Mouse (Mus musculus) embryonic facial prominence, embryonic 13.5 days (tissue): ENCODE measurements around the gene Eif2ak2. TPM values are rescaled to one million over a fixed set of nuclear protein-coding genes. Genes with fewer than 3 reads are reported as not detected.

ENCODE experiments used
- ATAC-seq: fragments of 200-750 bp; cut with Nextera tagmentation; 2 replicates; pipeline ENCODE4 v1.8.0; 2017; ENCODE audit warnings: low read depth; ENCODE audit not compliant: insufficient number of reproducible peaks, insufficient read depth, low FRiP score, low TSS enrichment
- H3K27ac ChIP-seq: fragments of 300-500 bp; sonication (generic); 2 replicates; pipeline ENCODE4 v1.5.1; 2015; ENCODE audit warnings: moderate library complexity, mild to moderate bottlenecking, inconsistent platforms
- H3K27me3 ChIP-seq: fragments of 300-500 bp; sonication (generic); 2 replicates; pipeline ENCODE4 v1.6.1; 2015; ENCODE audit warnings: mild to moderate bottlenecking, inconsistent platforms
- H3K36me3 ChIP-seq: fragments of 300-500 bp; sonication (generic); 2 replicates; pipeline ENCODE4 v1.6.1; 2015; ENCODE audit warnings: mild to moderate bottlenecking, inconsistent platforms
- H3K4me1 ChIP-seq: fragments of 300-500 bp; sonication (generic); 2 replicates; pipeline ENCODE4 v1.6.1; 2015; ENCODE audit warnings: inconsistent platforms
- H3K4me2 ChIP-seq: fragments of 300-500 bp; sonication (generic); 2 replicates; pipeline ENCODE4 v1.6.1; 2015; ENCODE audit warnings: moderate library complexity, mild to moderate bottlenecking, inconsistent platforms
- H3K4me3 ChIP-seq: fragments of 300-500 bp; sonication (generic); 2 replicates; pipeline ENCODE4 v1.5.1; 2015; ENCODE audit warnings: mild to moderate bottlenecking, inconsistent platforms
- H3K9ac ChIP-seq: fragments of 300-500 bp; sonication (generic); 2 replicates; pipeline ENCODE4 v1.6.1; 2015; ENCODE audit warnings: mild to moderate bottlenecking, inconsistent platforms
- H3K9me3 ChIP-seq: fragments of 300-500 bp; sonication (generic); 2 replicates; pipeline ENCODE4 v1.6.1; 2016; ENCODE audit warnings: inconsistent platforms
- WGBS: fragments of 180-500 bp; shearing (Covaris S2); methylation state at CpG from one replicate; pipeline ENCODE4 v1.1.7; 2015; ENCODE audit warnings: mixed read lengths; 5-methylcytosine and 5-hydroxymethylcytosine counted together
- polyA plus RNA-seq: library from polyadenylated mRNA; unstranded; fragments of >200 nt; fragmentation: Nextera tagmentation; extraction: Ambion mirVana; gene quantifications from 2 replicates; pipeline ENCODE4 v1.2.1, GENCODE M21; 2015

Gene Eif2ak2
- polyA plus RNA-seq, 1 experiment from 2014 or later: 16.2 TPM

GRCm38 (mm10) chr17:78834856-78835835, 47.2 kb downstream of the Eif2ak2 start, which contains the start of the genes Heatr5b and Gpatch11:
TSS of gene Heatr5b (minus strand) at chr17:78835364.
TSS of gene Gpatch11 (plus strand) at chr17:78835567.
- ATAC-seq: peak; percentile 98
- under 1% methylated on average over 81 of the region's 81 CpGs for WGBS
- H3K27me3 ChIP-seq: no peaks in the 10 kb centered on the region
- H3K9ac ChIP-seq: peak within 1 kb of the TSS; percentile 92
- peak within 1 kb of the TSS; percentile 85 for H3K4me2 ChIP-seq
- no peaks in the 10 kb centered on the region for H3K9me3 ChIP-seq
- peak within 1 kb of the TSS; percentile 88 for H3K27ac ChIP-seq
- 0 out of 2 replicates have a peak, but pooled peaks cover 4% of the 10 kb centered on the region for H3K4me1 ChIP-seq
- peak within 1 kb of the TSS; percentile 87 for H3K4me3 ChIP-seq
- H3K36me3 ChIP-seq: peaks cover 28% of the 10 kb centered on the region

GRCm38 (mm10) chr17:78824346-78824745, 58.0 kb downstream of the Eif2ak2 start:
- WGBS: 90% methylated on average over 13 of the region's 13 CpGs
- H3K27me3 ChIP-seq: no peaks in the 10 kb centered on the region
- no peaks in the 10 kb centered on the region for H3K4me1 ChIP-seq
- no peak overlapping the region for H3K27ac ChIP-seq
- H3K36me3 ChIP-seq: peaks cover 75% of the 10 kb centered on the region
- H3K9me3 ChIP-seq: no peaks in the 10 kb centered on the region
- no peak for ATAC-seq
- H3K4me3 ChIP-seq: no peak overlapping the region
- no peak overlapping the region for H3K4me2 ChIP-seq
- no peak overlapping the region for H3K9ac ChIP-seq

- no peaks in the 10 kb centered on the region for H3K9me3 ChIP-seq
- no peak overlapping the region for H3K4me2 ChIP-seq
- peaks cover 45% of the 10 kb centered on the region for H3K36me3 ChIP-seq
Measured at GRCm38 (mm10) chr17:78809582-78809981, 72.8 kb downstream of the Eif2ak2 start.

GRCm38 (mm10) chr17:78809019-78809418, 73.4 kb downstream of the Eif2ak2 start:
- H3K9me3 ChIP-seq: no peaks in the 10 kb centered on the region
- no peaks in the 10 kb centered on the region for H3K27me3 ChIP-seq
- no peak overlapping the region for H3K4me2 ChIP-seq

More at GRCm38 (mm10) chr17:78809582-78809981, 72.8 kb downstream of the Eif2ak2 start:
- H3K4me3 ChIP-seq: no peak overlapping the region
- H3K27ac ChIP-seq: no peak overlapping the region
- H3K4me1 ChIP-seq: no peaks in the 10 kb centered on the region
- no peak overlapping the region for H3K9ac ChIP-seq
- no peaks in the 10 kb centered on the region for H3K27me3 ChIP-seq
- 93% methylated on average over 3 of the region's 3 CpGs for WGBS
- ATAC-seq: no peak

More at GRCm38 (mm10) chr17:78809019-78809418, 73.4 kb downstream of the Eif2ak2 start:
- no peak overlapping the region for H3K9ac ChIP-seq
- H3K36me3 ChIP-seq: peaks cover 43% of the 10 kb centered on the region
- H3K27ac ChIP-seq: no peak overlapping the region
- H3K4me3 ChIP-seq: no peak overlapping the region
- H3K4me1 ChIP-seq: no peaks in the 10 kb centered on the region
- ATAC-seq: no peak

Other genes starting within 250 kb of the Eif2ak2 start
- gene Strn, start 145.4 kb downstream of the Eif2ak2 start, polyA plus RNA-seq: 5.2 and 5.6 TPM in 2 replicates
- gene Heatr5b, start 47.2 kb downstream of the Eif2ak2 start, polyA plus RNA-seq: 16.3 and 17.5 TPM in 2 replicates
- 56.5 and 59.2 TPM in 2 replicates for gene Gpatch11, start 47.0 kb downstream of the Eif2ak2 start, polyA plus RNA-seq
- gene Sult6b1, start 24.4 kb upstream of the Eif2ak2 start, polyA plus RNA-seq: 0.10 and 0.22 TPM in 2 replicates
- gene Cebpzos, start 33.9 kb upstream of the Eif2ak2 start, polyA plus RNA-seq: 119 and 125 TPM in 2 replicates
- 75.3 and 78.3 TPM in 2 replicates for gene Cebpz, start 54.5 kb upstream of the Eif2ak2 start, polyA plus RNA-seq
- gene Ndufaf7, start 54.6 kb upstream of the Eif2ak2 start, polyA plus RNA-seq: 60.5 and 65.5 TPM in 2 replicates
- 43.0 and 46.9 TPM in 2 replicates for gene Prkd3, start 138.2 kb upstream of the Eif2ak2 start, polyA plus RNA-seq
- gene Qpct, start 169.3 kb upstream of the Eif2ak2 start, polyA plus RNA-seq: 7.3 and 8.6 TPM in 2 replicates